Mouse (Mus musculus): ENCODE data around the gene Lrguk.

Lrguk gene

DNA sequence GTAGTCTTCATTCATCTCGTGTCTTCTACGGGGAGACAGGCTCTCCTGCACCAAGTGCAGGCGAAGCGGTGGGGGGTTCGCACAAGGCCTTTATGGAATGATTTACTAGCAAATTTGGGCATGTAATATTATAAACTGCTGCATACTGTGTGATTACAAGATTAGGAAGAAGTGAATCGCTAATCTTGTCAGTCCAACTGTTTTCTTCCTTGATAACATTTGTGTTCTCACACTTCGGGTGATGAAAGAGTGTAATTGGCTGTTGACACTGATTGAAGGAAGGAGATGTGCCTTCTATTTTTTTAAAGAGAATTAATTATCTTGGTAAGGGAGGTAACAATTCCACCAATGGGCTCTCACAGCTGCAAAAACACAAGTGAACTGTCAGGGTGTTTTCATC, 119.4 kb downstream of the Lrguk start:
- no peak for DNase-seq

DNA sequence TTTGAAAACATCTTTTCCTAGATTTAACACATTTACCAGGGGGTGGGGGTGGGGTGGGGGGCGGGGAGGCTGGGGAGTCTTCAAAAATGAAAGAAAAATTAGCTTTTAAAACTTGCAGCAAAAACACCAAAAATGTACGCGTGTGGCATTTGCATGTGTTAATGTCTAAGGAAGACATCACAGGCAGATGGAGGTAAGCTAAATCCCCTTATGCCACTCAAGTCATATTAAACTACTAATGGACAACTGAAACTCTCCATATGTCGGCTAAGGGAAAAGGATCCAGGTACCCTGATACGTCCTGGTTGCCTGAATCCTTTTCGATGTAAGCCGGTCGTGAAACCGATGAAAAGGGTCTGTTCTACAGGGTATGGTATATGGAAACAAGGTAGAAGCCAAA, 119.8 kb downstream of the Lrguk start:
- no peak for DNase-seq

GRCm38 (mm10) chr6:34149821-34150220, 120.6 kb downstream of the Lrguk start:
- no peak for DNase-seq

GRCm38 (mm10) chr6:34153069-34154052, 124.1 kb downstream of the Lrguk start:
- DNase-seq = no peak

- DNase-seq = no peak
Measured at GRCm38 (mm10) chr6:34154202-34154601, 125.0 kb downstream of the Lrguk start.

- no peak for DNase-seq
Measured at GRCm38 (mm10) chr6:34155137-34155804, 126.0 kb downstream of the Lrguk start.

GRCm38 (mm10) chr6:34156057-34156456, 126.8 kb downstream of the Lrguk start:
- DNase-seq = no peak

- DNase-seq = no peak
Measured at GRCm38 (mm10) chr6:34156841-34157748, 127.8 kb downstream of the Lrguk start.

- no peak for DNase-seq
Measured at GRCm38 (mm10) chr6:34159998-34160815, 131.0 kb downstream of the Lrguk start.

GRCm38 (mm10) chr6:34160816-34161310, 131.6 kb downstream of the Lrguk start:
- DNase-seq = no peak

- no peak for DNase-seq
Measured at GRCm38 (mm10) chr6:34161511-34161910, 132.3 kb downstream of the Lrguk start.

DNA sequence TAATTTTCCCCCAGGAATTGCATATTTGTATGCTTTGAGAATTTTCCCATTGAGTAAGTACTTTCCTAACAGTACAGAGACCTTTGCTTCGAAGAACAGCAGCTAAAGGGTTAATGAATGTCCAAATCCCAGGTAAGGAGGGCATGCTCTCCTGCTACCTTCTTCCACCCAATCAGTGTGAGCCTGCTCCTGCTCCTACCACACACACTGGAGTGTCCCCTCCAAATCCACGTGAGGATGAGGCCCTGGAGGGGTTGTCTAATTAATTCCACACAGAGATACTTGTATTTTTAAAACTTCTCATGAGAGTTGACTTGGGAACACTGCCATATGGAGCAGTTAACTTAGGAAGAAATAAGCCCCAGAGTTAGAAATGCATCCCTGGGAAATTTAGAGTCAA, 133.4 kb downstream of the Lrguk start:
- no peak for DNase-seq

GRCm38 (mm10) chr6:34163014-34163413, 133.8 kb downstream of the Lrguk start:
- DNase-seq = no peak

DNA sequence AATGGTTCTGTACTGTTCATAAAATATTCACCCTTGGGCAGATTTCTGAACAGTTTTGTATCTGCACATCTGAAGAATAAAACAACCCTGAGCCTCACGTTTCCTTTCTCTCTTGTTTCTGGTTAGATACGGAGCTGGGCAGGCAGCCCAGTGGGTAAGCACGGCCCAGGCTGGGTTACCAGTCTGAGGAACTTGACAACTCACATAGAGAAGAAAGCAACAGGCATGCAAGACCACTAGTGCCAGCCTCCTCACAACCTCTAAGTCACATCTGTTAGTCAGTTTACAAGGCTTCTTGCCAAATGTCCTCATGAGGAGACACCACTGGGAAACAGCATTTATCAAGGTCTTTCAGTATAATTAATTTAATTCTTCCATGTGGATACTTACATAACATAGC, 139.6 kb downstream of the Lrguk start:
- DNase-seq = no peak

GRCm38 (mm10) chr6:34170844-34171494, 141.7 kb downstream of the Lrguk start:
- no peak for DNase-seq

DNA sequence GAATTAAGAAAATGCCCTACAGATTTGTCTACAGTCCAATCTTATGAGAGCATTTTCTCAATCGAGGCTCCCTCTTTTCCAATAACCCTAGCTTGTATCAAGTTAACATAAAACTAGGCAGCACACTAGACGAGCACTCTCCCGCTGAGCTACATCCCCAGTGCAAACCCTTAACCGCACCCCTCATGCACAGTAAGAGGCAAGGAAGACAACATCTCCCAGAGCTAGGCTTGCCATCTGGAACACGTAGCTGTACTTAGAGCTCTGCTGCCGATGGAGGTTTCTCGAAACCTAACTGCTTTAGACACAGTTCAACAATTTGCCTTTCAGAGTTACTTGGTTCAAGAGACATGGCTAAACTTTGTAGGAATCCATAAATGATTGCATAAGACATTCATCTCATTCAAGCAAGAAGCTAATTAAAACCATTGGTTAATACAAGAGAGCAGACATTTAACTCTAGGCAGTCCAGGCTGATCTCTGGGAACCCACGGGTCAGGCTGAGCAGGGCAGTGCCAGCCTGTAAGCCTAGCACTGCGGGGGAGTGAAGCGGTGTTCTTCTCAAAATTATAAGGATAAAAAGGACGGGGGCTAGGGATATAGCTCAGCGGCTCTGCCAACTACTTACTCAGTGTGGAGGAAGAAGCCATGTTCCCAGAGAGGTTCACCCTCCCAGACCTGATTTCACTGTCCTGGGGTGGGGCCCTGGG, 142.7 kb downstream of the Lrguk start:
- DNase-seq = no peak

DNA sequence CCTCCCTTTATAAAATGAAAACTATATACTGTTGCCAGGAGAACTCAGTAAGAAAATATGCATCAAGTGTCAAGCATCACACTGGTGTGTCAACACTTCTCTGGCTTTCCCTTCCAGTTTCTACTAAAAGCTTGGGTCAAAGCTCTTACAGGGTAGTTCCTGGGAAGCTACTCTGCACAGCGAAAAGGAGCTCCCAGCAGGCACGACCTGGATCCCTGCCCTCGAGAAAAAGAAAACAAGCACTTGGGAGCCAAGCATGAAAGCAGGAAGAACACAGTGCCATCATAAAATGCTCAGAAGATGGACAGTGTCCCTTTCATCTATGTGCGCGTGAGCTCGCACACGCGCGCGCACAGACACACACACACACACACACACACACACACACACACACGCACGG, 144.0 kb downstream of the Lrguk start:
- DNase-seq = no peak

- no peak for DNase-seq
Measured at GRCm38 (mm10) chr6:34174715-34175114, 145.5 kb downstream of the Lrguk start.

DNA sequence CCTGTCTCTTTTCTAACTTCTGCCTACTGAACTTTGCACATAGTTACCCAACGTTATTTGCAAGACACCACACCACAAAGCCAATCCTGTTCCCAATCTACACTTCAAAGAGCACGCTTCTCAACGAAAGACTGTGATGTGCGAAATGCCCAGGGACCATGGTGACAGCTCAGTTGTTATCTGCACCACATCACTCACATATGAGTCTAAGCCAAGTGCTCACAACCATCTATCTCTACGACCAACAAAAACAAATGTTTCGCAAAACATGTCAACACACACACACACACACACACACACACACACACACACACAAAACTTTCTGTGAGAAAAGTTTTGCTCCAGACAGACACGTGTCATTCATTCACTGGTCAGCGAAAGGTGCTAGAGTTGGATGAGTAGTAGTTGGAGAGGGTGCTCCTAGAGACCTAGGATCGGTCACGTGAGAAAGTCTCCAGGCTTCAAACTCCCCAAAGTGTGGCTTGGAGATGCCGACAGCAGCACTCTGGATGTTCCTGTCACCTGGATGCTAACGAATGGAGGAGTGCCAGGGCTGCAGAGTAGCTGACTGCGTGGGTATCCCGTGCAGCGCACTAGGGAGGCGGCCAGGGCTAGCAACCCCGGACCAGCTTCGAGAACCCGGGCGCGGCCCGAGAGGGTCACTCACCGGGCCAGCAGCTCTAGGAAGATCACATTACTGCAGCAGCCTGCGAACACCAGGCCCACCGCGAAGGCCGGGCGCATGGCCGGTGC, 147.0 kb downstream of the Lrguk start:
- DNase-seq = no peak

DNA sequence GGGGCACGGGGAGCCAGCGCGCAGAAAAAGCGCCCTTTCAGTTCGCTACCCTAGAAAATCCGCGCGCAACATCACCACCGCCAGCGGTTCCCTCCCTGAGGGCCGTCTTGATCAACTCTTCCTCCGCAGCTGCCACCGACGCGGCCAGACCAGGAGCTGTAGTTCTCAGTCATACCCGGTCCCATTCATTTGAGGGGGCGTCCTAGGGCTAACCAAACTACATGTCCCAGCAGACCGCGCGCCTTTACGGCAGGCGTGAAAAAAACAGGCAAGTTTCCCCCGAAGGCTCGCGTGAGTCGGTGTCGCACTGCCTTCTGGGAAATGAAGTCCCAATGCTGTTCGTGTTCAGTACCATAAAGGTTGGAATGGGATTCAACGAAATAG, 147.6 kb downstream of the Lrguk start, which contains the start of gene Slc35b4:
Slc35b4 (minus strand) TSS at position 248 of the 384 bp plus-strand sequence.
- DNase-seq = peak; percentile 90 to 94
